Mouse (Mus musculus) bone marrow, adult 2 months (tissue): ENCODE measurements around the gene Ier2.

ENCODE experiments used
- CTCF ChIP-seq: fragments of 200-500 bp; IDR thresholded peaks from 2 replicates; pipeline ENCODE4 v1.5.1; 2011; ENCODE audit warnings: low read length, control low read depth; ENCODE audit not compliant: control insufficient read depth, insufficient read depth
- POLR2A ChIP-seq: fragments of 200-500 bp; IDR thresholded peaks from 2 replicates; pipeline ENCODE4 v1.6.1; 2011; ENCODE audit warnings: low read depth, mild to moderate bottlenecking, control low read depth, low read length, borderline replicate concordance; ENCODE audit not compliant: control insufficient read depth

DNA sequence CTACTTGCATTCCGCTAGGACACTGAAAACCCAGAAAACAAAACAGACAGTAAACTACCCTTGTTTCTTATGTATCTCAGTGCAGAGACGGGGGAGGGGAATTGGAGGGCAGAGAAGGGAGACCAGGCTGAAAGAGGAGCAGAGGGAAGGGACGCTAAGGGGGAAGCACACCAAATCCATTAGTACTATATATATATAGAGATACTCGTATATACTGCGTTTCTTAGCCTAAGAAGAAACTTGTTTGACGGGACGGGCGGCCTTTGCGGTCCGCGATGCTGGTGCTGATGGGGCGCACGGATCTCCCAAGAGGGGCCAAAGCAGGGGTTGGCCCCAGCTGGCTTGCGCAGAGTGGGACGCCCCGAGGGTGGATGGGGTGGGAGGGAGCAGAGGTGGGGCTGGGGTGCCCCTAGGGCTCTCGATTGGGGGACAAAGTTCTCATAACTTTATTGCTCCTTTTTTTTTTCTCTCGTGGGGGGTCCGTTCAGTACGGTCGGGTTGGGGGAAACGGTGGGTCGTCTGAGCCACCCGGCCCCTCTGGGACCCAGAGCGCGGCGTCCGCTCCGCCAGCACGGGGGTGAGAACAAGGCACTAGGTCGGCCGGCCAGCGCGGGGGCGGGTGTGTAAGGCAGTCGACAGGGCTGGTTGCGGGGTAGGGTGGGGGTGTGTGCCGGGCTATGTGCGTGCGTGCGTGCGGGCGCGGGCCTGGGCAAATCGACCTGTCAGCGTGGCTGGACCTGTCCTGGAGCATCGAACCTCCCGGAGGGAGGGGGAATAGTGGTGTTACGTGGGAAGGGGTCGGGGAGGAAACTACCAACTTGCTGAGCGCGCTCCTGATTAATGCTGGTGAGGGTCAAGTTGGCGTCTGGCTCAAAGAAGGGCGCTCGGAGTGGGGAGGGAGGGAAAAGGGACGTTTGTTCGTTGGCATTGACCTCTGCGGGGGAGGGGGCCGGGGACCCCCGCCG lies 42.5 kb upstream of the Ier2 start:
- TF ChIP-seq CTCF: no peak
- TF ChIP-seq POLR2A: peak; percentile 33; the same call in 1 of the 2 replicates
